Mouse (Mus musculus): ENCODE data around the gene Msrb1. TPM values are rescaled to one million over a fixed set of nuclear protein-coding genes. Genes with fewer than 3 reads are reported as not detected.
"Not testable (repeated sequence)": the region's sequence is repeated elsewhere in the genome, so short reads cannot be mapped to it uniquely, and the experiment has no call there.

The Msrb1 gene
- 48.7 and 53.4 TPM in 2 replicates for polyA plus RNA-seq (2015; fragmentation: Nextera tagmentation; extraction: Ambion mirVana)

GRCm38 (mm10) chr17:24736330-24737051, at the start of gene Msrb1:
Msrb1 (plus strand) TSS chr17:24736642.
- peak; percentile 98 for DNase-seq (ENCODE audit: low spot score)

DNA sequence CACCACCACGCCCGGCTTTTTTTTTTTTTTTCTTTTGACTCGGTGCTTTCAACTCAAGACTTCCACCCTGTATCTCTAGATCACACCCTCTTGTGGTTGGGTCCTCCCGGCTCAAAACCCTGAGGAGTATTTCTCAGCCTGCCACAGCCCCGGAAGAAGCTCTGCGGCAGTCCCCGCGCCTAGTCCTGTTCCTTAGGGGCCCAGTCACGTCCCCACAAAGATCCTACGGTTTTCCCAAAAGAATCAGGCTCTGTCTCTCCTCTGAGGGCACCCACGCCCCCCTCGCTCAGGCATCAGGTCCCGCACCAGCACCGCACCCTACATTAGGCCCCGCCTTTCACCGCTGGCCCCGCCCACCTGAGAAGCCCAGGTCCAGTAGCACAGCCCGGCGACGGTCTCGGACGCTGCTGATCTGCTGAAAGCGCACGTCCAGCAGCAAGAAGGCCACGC, 49.3 kb upstream of the Msrb1 start:
- peak; percentile 70 for DNase-seq (ENCODE audit: low spot score)

DNA sequence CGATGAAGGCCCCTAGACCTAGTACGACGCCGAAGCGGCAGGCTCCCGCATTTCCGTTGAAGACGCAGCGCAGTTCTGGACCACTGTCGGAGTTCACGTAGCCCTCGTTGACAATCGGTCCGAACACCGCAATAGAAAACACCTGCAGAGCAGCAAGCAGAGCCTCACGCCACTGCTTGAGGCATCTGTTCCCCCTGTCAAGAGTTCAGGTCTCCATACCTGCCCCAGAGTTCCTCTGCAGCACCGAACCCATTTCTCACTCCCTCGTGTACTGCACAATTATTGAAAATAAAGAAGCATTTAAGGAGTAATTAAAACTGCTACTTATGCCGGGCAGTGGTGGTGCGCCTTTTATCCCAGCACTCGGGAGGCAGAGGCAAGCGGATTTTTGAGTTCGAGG, 48.8 kb upstream of the Msrb1 start:
- no peak for DNase-seq (ENCODE audit: low spot score)

DNA sequence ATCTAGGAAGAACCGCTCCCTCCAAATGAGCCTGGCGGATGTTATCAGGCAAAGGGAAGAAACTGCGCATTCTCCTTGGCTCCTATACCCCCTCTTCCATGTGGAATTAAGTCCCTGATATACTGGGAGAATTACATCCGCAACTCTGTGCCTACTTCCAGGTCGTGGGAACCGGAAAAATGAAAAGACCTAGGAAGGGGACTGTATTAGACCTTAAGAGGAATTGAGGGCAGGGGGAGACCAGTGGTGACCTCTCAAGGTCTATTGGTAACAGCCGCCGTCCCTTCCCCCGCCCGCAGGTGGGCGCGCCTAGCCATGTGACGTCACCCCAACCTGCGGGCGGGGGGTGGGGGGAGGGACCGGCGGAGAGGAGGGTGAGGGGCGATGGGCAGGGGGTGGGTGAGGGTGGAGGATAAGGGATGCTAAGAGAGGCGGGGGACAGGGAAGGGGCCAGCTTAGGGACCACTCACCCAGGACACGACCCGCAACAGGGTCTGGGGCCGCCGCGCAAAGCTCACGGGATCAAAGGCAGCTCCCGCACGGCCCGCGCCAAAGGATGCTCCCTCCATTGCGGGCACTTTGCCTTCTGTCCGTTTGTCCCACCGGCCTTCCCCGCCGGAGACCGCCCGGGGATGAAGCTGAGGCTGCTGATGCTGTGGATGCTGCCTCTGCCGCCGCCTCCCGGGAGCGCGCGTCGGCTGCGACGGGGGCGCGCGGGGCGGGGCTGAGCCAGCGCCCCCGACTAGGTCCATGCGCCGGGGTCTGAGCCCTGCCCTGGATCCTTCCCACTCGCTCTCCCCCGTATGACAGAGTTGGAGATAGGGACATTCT, 47.0 kb upstream of the Msrb1 start, which contains the start of gene Syngr3:
Gene Syngr3, minus strand, starts transcription at position 705 of the 831 bp plus-strand sequence.
- DNase-seq (ENCODE audit: low spot score) = no peak

GRCm38 (mm10) chr17:24692385-24692784, 44.1 kb upstream of the Msrb1 start:
- no peak for DNase-seq (ENCODE audit: low spot score)

GRCm38 (mm10) chr17:24695326-24696010, 41.0 kb upstream of the Msrb1 start:
- no peak for DNase-seq (ENCODE audit: low spot score)

GRCm38 (mm10) chr17:24696011-24696697, 40.3 kb upstream of the Msrb1 start, which contains the start of the genes Gfer and Noxo1:
Gfer (minus strand) TSS chr17:24696156.
Noxo1 (plus strand) TSS chr17:24696234.
- peak; percentile 79 for DNase-seq (ENCODE audit: low spot score)

GRCm38 (mm10) chr17:24697985-24698384, 38.5 kb upstream of the Msrb1 start:
- DNase-seq (ENCODE audit: low spot score) = no peak

GRCm38 (mm10) chr17:24698715-24699114, 37.7 kb upstream of the Msrb1 start:
- no peak for DNase-seq (ENCODE audit: low spot score)

GRCm38 (mm10) chr17:24699473-24699872, 37.0 kb upstream of the Msrb1 start:
- DNase-seq (ENCODE audit: low spot score) = no peak

- DNase-seq (ENCODE audit: low spot score) = no peak
Measured at GRCm38 (mm10) chr17:24701251-24701650, 35.2 kb upstream of the Msrb1 start.

- no peak for DNase-seq (ENCODE audit: low spot score)
Measured at GRCm38 (mm10) chr17:24705821-24706220, 30.6 kb upstream of the Msrb1 start.

DNA sequence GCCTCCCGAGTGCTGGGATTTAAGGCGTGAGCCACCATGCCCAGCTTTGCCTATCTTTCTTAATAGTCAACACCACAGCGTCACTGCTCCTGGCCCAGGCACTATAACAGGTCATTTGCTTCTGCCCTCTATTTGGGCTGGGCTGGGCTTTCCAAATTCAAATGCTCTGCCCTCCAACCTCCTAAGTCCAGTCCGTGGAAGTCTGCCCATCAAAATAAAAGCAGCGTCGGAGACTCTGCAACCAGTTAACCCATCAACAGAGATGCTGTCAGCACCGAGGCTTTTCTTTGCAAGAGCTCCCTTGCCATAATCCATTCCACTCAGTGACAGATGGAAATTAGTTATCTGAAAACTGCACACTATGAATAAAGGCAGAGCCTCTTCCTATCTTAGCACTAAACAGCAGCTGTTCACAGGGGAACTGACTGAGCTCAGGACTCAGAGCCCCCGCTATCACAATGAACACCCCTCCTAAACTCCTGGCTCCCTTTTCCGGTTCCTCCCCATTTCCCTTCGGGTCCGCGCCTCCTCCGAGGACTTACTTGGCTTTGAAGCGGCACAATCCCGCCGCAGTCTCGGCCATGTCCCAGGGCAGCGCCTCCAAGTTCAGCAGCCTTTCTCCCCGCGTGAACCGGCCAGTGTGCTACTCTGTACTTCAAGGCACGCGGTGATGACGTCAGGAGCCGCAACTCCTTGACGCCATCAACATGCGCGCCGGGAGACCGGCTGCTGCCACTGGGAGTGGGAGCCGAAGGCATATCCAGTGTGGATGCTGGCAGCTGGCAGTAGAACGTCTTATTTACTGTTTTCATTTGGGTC, 29.3 kb upstream of the Msrb1 start, which contains the start of gene Tbl3:
Gene Tbl3, minus strand, starts transcription at position 679 of the 819 bp plus-strand sequence.
- peak; percentile 95 for DNase-seq (ENCODE audit: low spot score)

DNA sequence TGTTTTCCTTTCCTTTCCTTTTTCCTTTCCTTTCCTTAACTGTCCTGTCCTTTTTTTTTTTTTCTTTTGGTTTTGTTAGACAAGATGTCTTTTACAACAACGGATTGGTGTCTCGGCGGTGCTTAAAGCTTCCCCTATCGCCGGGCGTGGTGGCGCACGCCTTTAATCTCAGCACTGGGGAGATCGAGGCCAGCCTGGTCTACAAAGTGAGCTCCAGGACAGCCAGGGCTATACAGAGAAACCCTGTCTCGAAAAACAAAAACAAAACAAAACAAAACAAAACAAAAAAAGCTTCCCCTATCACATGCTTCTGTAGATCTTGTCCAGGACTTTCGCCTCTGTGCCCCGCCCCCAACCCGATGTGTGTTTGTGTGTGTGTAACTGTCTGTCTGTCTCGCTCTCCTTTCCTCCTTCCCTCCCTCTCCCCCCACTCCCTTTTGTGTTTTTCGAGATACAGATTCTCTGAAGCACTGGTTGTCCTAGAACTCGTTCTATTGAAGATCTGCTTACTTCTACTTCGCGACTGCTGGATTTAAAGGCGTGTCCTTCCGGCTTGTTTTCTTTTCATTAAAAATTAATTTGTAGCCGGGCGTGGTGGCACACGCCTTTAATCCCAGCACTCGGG, 28.5 kb upstream of the Msrb1 start:
- no peak for DNase-seq (ENCODE audit: low spot score)

DNA sequence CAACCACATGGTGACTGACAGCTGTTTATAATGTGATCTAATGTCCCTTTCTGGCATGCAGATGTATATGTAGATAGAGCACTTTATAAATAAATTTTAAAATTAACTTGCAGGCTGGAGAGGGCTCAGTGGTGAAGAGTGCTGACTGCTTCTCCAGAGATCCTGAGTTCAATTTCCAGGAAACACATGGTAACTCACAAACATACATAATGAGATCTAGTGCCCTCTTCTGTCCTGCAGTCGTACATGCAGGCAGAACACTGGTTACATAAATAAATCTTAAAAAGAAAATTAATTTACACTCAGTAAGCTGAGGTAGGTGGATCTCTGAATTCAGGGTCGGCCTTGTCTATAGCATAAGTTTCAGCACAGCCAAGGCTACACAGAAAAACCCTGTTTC, 27.8 kb upstream of the Msrb1 start:
- DNase-seq (ENCODE audit: low spot score) = peak; percentile 62

DNA sequence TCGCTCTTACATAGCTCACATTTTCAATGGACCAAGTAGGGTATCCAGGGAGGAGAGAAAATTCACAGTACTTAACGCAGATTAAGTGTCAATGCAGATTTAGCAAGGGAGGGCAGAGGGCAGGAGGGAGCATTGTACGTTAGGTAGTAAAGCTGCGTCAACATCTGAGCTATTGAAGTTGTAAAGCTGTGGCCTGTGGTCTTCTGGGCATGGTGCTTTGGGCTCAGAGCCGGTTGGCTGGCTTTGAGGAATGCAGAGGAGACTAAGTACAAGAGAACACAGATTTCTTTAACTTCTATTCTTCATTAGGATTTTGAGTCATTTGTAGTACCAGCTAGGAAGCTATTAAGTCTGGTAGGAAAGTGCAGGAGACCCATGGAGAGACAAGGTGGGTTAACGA, 20.9 kb upstream of the Msrb1 start:
- DNase-seq (ENCODE audit: low spot score) = no peak

GRCm38 (mm10) chr17:24716166-24716682, 20.2 kb upstream of the Msrb1 start:
- no peak for DNase-seq (ENCODE audit: low spot score)

DNA sequence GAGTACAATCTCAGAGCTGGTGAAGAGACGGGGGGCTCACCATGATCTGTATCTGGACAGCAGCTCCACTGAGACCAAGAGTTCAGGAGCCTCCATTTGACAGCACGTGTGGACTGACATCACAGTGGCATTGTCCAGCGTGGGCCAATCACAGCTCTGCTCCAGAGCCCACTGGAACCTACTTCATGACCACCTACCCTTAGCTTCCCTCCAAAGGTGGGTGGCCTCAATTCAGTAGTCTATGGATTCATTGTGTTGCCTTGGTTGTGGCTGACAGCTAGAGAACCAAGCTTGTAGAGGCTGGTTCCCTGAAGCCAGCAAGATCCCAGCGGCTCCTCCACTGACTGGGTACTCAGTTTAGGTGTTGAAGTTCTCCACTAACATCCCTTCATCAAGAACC, 18.5 kb upstream of the Msrb1 start, which contains the start of the genes Rnf151 and Rps2:
Gene Rnf151, minus strand, starts transcription at position 121 of the 400 bp plus-strand sequence.
Gene Rps2, plus strand, starts transcription at position 174 of the 400 bp plus-strand sequence.
- no peak for DNase-seq (ENCODE audit: low spot score)

GRCm38 (mm10) chr17:24718938-24719337, 17.5 kb upstream of the Msrb1 start:
- not testable (repeated sequence) for DNase-seq (ENCODE audit: low spot score)

Measured in thymus, postnatal 0 days (tissue).